8 mouse cellular contexts compared by ENCODE assay signal in genomic region chr2:24367030-24367894, GRCm38 (mm10). TPM values are rescaled to one million over a fixed set of nuclear protein-coding genes. Genes with fewer than 3 reads are reported as not detected.
DNase-seq lines count a peak whose midpoint lies in the region; ATAC-seq lines count a peak whose summit lies in the region.

Gene Psd4, plus strand, starts transcription at chr2:24367580.

- H3K36me3 ChIP-seq in intestine, embryonic 15.5 days: no peaks in the 10 kb centered on the region
- no peaks in the 10 kb centered on the region for H3K36me3 ChIP-seq in liver, embryonic 15.5 days (replicated peaks)

- H3K9ac ChIP-seq in intestine, embryonic 15.5 days: peak within 1 kb of the TSS; percentile 3; the same call in 1 of the 2 replicates
- peak within 1 kb of the TSS; percentile 31; the same call in 1 of the 2 replicates for H3K9ac ChIP-seq in liver, embryonic 15.5 days

- no peaks in the 10 kb centered on the region for H3K27me3 ChIP-seq in intestine, embryonic 15.5 days (replicated peaks)
- no peaks in the 10 kb centered on the region; the same call in 1 of the 2 replicates for H3K27me3 ChIP-seq in liver, embryonic 15.5 days

- H3K27ac ChIP-seq in intestine, embryonic 15.5 days: no peak within 1 kb of the TSS
- H3K27ac ChIP-seq in liver, embryonic 15.5 days (replicated peaks): 0 out of 2 replicates have a peak within 1 kb of the TSS, but pooled peaks have one; percentile 29

- H3K4me1 ChIP-seq in intestine, embryonic 15.5 days (replicated peaks): no peaks in the 10 kb centered on the region
- H3K4me1 ChIP-seq in liver, embryonic 15.5 days (replicated peaks): peaks cover 12% of the 10 kb centered on the region

- peak within 1 kb of the TSS; percentile 65 for H3K4me2 ChIP-seq in intestine, embryonic 15.5 days (replicated peaks)
- peak within 1 kb of the TSS; percentile 80 for H3K4me2 ChIP-seq in liver, embryonic 15.5 days

- peak; percentile 67 for ATAC-seq in common myeloid progenitor, adult 5-6 weeks (replicated peaks; ENCODE audit: low read depth, poor library complexity, severe bottlenecking)
- ATAC-seq in intestine, embryonic 15.5 days: peak; percentile 99
- peak; percentile 94 for ATAC-seq in liver, embryonic 15.5 days (ENCODE audit: insufficient read depth)

- H3K4me3 ChIP-seq in intestine, embryonic 15.5 days (replicated peaks): peak within 1 kb of the TSS; percentile 29
- peak within 1 kb of the TSS; percentile 54 for H3K4me3 ChIP-seq in liver, embryonic 15.5 days (replicated peaks)

- H3K9me3 ChIP-seq in intestine, embryonic 15.5 days: no peaks in the 10 kb centered on the region
- no peaks in the 10 kb centered on the region for H3K9me3 ChIP-seq in liver, embryonic 15.5 days (replicated peaks)

- WGBS in intestine, embryonic 15.5 days: 3% methylated on average over 47 of the region's 47 CpGs
- 1% methylated on average over 47 of the region's 47 CpGs for WGBS in liver, embryonic 15.5 days (ENCODE audit: insufficient replicate concordance)

- peak; percentile 28 to 29 for DNase-seq in cerebellum, postnatal 4 days (ENCODE audit: low spot score in 2 of 2)
- DNase-seq in cerebellum, adult 8-10 months: no peak
- DNase-seq in gastrocnemius, postnatal 4 days (ENCODE audit: low spot score in 2 of 2): peak; percentile 23 to 57
- DNase-seq in neural tube, embryonic 10.5 days (ENCODE audit: extremely low spot score, low spot score): peak; percentile 45
- peak; percentile 45 for DNase-seq in testis, postnatal 14 days (ENCODE audit: low spot score)

RNA-seq across cellular contexts. Expression of gene Psd4, which starts in this region (rescaled TPM):
- 58.1 and 59.1 TPM in 2 replicates for total RNA-seq in common myeloid progenitor, adult 5-6 weeks (2017)
- 1 to 10 TPM; 1.7 to 2.4 TPM for total RNA-seq in gastrocnemius, postnatal 4 days (2021)
- polyA plus RNA-seq in intestine, embryonic 15.5 days (2015; fragmentation: Nextera tagmentation; extraction: Ambion mirVana): 5.5 and 6.3 TPM in 2 replicates
- 7.6 and 8.1 TPM in 2 replicates for polyA plus RNA-seq in liver, embryonic 15.5 days (2015; fragmentation: Nextera tagmentation; extraction: Ambion mirVana)

Comparison
In these comparisons a context has a peak if more than half of its experiments do, and no peak if none do; other contexts are left out.
1. RNA of gene Psd4 (total RNA-seq): 58.1 to 59.1 TPM in common myeloid progenitor, adult 5-6 weeks; 1.7 to 2.4 TPM in gastrocnemius, postnatal 4 days; every median in the first group is over 10 times any median in the second.
2. Peak in every context shown above with its lines, with median percentiles within 50 percentile points of each other: ATAC-seq.